Mouse (Mus musculus) heart, postnatal 10 days (tissue): Measurements from ENCODE around the gene F11r. TPM values are rescaled to one million over a fixed set of nuclear protein-coding genes. Genes with fewer than 3 reads are reported as not detected.
"Not testable (repeated sequence)": the region's sequence is repeated elsewhere in the genome, so short reads cannot be mapped to it uniquely, and the experiment has no call there.

Experiments used
- DNase-seq, 2 experiments: peaks; one replicate each; pipeline ENCODE4 v3.0.0; 2021
- intact Hi-C: fragments of 180-260 bp; cut with DNase I; formaldehyde crosslinking; loops from one replicate; pipeline ENCODE4 v1.15.1; 2025
- total RNA-seq, 2 experiments: library from RNA; stranded (reverse); gene quantifications; 2 replicates each; pipeline ENCODE4 v1.2.3; 2021

The F11r gene
- total RNA-seq, 2 experiments from 2014 or later: 59.4 to 65.1 TPM

GRCm38 (mm10) chr1:171469678-171470077, 32.3 kb downstream of the F11r start:
- intact Hi-C loops: loop anchor here (2.0 to 10.0 kb wide), 2 partner anchors 31 to 355 kb away; partner anchors contain the start of gene Cfap126
- no peak for DNase-seq

GRCm38 (mm10) chr1:171470371-171470871, 33.1 kb downstream of the F11r start:
- DNase-seq: peak; percentile 60 to 78
- intact Hi-C loops: loop anchor here (2.0 to 10.0 kb wide), 2 partner anchors 32 to 356 kb away; partner anchors contain the start of gene Cfap126

- intact Hi-C loops: loop anchor here (2.0 to 10.0 kb wide), 2 partner anchors 32 to 356 kb away; partner anchors contain the start of gene Cfap126
- DNase-seq: no peak
Observed at GRCm38 (mm10) chr1:171470896-171471295, 33.6 kb downstream of the F11r start.

- DNase-seq: no peak
- intact Hi-C loops: loop anchor here (2.0 to 10.0 kb wide), 2 partner anchors 33 to 357 kb away; partner anchors contain the start of gene Cfap126
Observed at GRCm38 (mm10) chr1:171471452-171471851, 34.1 kb downstream of the F11r start.

GRCm38 (mm10) chr1:171471941-171472340, 34.6 kb downstream of the F11r start:
- intact Hi-C loops: loop anchor here (2.0 to 10.0 kb wide), 2 partner anchors 33 to 357 kb away; partner anchors contain the start of gene Cfap126
- not testable (repeated sequence) for DNase-seq

- no peak for DNase-seq
- intact Hi-C loops: loop anchor here (10.0 kb wide), 1 partner anchor 359 kb away; the partner anchor contains the start of gene Cfap126
Observed at GRCm38 (mm10) chr1:171473506-171473905, 36.2 kb downstream of the F11r start.

GRCm38 (mm10) chr1:171473920-171474640, 36.7 kb downstream of the F11r start:
- DNase-seq: no peak
- intact Hi-C loops: loop anchor here (10.0 kb wide), 1 partner anchor 359 kb away; the partner anchor contains the start of gene Cfap126

GRCm38 (mm10) chr1:171477123-171477522, 39.8 kb downstream of the F11r start:
- no peak for DNase-seq
- intact Hi-C loops: loop anchor here (5.0 to 10.0 kb wide), 2 partner anchors 65 to 362 kb away; partner anchors contain the start of genes Cfap126 and Usf1

- DNase-seq: no peak
- intact Hi-C loops: loop anchor here (5.0 to 10.0 kb wide), 2 partner anchors 66 to 363 kb away; partner anchors contain the start of genes Cfap126 and Usf1
Observed at GRCm38 (mm10) chr1:171477758-171478545, 40.6 kb downstream of the F11r start.

- DNase-seq: peak; percentile 75 to 83
- intact Hi-C loops: loop anchor here (1.0 to 10.0 kb wide), 4 partner anchors 11 to 364 kb away; partner anchors contain the start of genes Cfap126 and Usf1
Observed at GRCm38 (mm10) chr1:171478968-171479367, 41.6 kb downstream of the F11r start.

- DNase-seq: no peak
- intact Hi-C loops: no loop called here
Observed at GRCm38 (mm10) chr1:171494241-171494640, 56.9 kb downstream of the F11r start.

- intact Hi-C loops: no loop called here
- DNase-seq: no peak
Observed at GRCm38 (mm10) chr1:171495371-171495770, 58.0 kb downstream of the F11r start.

GRCm38 (mm10) chr1:171499856-171500255, 62.5 kb downstream of the F11r start:
- intact Hi-C loops: no loop called here
- no peak for DNase-seq

GRCm38 (mm10) chr1:171501016-171501610, 63.8 kb downstream of the F11r start:
- no peak for DNase-seq
- intact Hi-C loops: no loop called here

GRCm38 (mm10) chr1:171501636-171502080, 64.3 kb downstream of the F11r start:
- intact Hi-C loops: no loop called here
- DNase-seq: peak; percentile 45 to 68

- peak; percentile 58 to 74 for DNase-seq
- intact Hi-C loops: loop anchor here (1.0 kb wide), 1 partner anchor 65 kb away; no protein-coding TSS in a partner anchor
Observed at GRCm38 (mm10) chr1:171502388-171503249, 65.3 kb downstream of the F11r start.

GRCm38 (mm10) chr1:171503250-171503591, 65.9 kb downstream of the F11r start, which contains the start of gene Alyref2:
Gene Alyref2, plus strand, starts transcription at chr1:171503478.
- peak; percentile 97 for DNase-seq
- intact Hi-C loops: loop anchor here (1.0 kb wide), 1 partner anchor 64 kb away; no protein-coding TSS in a partner anchor

- intact Hi-C loops: loop anchor here (1.0 kb wide), 1 partner anchor 64 kb away; no protein-coding TSS in a partner anchor
- DNase-seq: peak in 1 of 2 experiments; percentile 77
Observed at GRCm38 (mm10) chr1:171503592-171504291, 66.4 kb downstream of the F11r start.
